Mouse (Mus musculus): ENCODE measurements around the gene Ncoa1.
"Not testable (repeated sequence)": the region's sequence is repeated elsewhere in the genome, so short reads cannot be mapped to it uniquely, and the experiment has no call there.

Ncoa1 gene

DNA sequence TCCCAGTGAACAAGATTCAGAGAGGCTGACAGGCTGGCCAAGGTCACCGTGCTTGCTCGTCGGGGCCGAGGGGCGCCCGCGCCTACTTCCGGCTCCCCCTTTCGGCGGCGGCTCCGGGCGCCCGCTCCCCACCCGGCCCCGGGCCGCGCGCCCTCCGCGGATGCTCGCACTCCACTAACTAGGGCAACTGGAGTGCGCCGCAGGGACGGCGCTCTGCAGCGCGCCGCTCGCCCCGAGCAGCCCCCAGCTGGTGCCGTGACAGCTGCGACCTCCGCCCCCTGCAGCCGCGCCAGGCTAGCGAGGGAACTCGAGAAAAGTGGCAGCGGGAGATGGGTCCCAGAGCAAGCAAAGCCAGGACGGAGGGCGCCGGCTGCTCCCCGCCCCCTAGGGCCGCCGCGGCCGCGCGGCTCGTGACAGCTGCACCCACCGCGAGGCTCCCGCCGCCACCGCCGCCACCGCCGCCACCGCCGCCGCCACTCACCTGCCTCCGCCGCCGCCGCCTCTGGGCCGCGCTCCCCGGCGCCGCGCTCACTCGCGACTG is 621 bp downstream of the Ncoa1 start:
- DNase-seq (ENCODE audit: extremely low spot score, low spot score), result peak; percentile 78

DNA sequence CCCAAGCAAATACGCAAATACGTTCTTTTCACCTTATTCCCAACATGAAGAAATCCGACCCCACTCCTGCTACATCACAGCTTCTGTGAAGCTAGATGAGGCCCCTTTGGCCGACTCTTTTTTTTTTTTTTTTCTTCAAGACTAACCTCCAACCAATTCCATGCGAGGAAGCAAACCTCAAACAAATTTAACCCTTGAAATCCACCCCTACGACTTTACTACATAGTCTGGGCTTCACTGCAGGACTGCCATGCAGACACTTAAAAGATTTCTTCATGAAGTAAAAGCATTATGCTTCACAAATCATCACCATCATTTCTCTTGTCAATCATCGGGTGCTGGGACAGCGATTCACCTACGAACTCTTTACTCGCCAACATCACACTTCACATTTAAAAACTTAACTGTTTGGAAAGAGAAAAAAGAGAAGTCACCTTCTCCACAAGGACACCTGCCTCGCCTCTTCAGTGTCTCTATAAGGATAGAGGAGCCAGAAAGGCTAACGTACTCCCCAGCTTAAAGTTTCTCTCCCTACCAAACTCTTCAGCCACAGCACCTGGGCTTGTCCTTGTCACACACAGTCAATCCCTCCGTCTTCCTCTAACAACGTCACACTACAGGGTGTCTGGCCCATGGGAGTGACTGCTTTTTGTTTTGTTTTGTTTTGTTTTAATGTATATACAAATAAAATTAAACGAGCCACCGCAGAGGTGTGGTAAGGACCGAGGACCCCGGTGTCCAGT is 1.6 kb downstream of the Ncoa1 start:
- DNase-seq (ENCODE audit: extremely low spot score, low spot score), result peak; percentile 21

DNA sequence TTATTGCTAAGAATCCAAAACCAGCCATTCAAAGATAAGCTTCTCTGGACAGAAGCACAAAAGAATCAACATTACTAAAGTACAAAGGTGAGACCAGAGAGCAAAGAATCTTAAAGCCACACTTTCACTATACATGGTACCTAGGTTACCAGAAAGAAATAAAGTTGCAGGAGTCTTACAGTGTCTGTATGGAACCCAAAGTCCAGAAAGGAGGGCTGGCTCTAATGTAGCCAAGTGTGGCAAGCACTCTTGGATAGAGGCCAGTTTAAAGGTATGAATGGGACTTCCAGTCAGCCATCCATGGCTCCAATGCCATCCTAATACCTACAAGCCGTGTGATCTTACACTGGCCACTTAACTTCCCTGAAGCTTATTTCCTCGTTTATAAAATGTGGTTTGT is 7.9 kb downstream of the Ncoa1 start:
- DNase-seq (ENCODE audit: extremely low spot score, low spot score), result no peak

DNA sequence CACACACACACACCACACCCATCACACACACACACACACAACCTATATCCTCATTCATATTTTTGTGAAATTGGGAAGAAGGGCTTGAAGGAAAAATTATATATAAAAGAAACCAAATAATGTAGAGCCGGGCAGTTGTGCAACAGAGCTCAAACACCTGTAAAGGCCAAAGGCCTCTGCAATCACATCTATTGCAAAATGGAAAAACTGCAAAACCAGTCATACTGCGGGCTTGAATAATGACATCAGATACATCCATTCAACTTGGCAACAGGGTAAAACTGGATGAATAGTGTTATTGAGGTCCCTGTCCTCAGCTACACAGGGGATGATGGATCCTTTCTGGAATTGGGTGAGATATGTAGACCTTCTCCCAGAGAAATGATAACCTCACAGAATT is 13.3 kb downstream of the Ncoa1 start:
- no peak for DNase-seq (ENCODE audit: extremely low spot score, low spot score)

DNA sequence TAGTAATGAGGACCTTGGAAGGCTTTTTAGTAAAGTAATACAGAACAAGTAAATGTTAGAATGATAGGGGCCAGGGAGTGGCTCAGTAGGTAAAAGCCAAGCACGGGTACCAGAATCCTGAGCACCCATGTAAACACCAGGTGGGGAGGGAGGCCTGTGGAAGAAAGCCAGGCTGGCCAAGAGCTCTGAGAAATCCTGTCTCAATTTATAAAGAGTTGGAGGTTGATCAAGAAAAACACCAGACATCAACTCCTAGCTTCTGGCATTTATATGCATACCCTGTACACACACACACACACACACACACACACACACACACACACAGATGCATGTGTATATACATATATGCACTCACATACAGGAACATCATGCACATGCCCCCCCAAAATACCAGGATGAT is 14.6 kb downstream of the Ncoa1 start:
- DNase-seq (ENCODE audit: extremely low spot score, low spot score), result no peak

DNA sequence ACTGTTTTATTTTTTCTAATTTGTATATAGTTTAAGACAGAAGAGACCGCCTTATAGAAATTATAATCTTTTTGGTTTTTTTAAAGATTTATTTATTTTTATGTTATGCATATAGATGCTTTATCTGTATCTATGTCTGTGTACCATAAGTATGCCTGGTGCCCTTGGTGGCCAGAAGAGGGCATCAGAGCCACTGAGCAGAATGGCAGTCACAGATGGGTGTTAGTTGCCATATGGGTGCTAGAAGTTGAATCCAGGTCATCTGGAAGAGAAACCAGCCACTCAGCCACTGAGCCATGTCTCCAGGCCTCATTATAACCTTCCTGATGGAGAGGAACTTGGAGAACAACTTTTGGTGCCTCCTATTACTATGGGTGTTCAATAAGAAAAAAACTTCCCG is 16.0 kb downstream of the Ncoa1 start:
- no peak for DNase-seq (ENCODE audit: extremely low spot score, low spot score)

DNA sequence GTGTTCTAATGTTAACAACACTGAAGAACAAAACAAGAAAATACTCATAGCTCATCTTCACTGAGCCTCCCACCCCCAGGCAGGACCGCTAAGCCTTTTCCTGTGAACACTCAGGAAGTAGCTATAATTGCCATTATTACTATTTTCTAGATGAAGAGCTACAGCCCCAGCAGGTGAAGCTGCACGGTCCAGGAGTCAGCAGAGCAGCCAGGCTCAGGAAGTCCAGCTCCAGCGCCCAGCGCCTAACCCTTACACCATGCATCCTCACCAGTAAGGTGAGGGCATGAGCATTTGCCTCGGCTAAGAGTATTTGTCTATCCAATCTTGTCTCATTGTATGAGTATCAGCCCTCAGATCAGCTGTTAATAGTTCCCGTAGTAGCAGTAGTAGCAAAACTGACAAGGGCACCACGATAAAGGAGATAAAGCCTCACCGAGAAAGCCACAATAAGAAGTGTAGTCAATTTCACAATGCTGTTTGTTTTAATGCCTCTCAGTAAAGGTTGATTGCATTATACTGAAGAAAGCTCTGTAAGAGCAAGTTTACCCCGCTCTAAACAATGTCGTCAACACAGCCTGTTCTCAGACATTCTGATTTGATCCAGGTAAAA is 21.9 kb downstream of the Ncoa1 start:
- no peak for DNase-seq (ENCODE audit: extremely low spot score, low spot score)

DNA sequence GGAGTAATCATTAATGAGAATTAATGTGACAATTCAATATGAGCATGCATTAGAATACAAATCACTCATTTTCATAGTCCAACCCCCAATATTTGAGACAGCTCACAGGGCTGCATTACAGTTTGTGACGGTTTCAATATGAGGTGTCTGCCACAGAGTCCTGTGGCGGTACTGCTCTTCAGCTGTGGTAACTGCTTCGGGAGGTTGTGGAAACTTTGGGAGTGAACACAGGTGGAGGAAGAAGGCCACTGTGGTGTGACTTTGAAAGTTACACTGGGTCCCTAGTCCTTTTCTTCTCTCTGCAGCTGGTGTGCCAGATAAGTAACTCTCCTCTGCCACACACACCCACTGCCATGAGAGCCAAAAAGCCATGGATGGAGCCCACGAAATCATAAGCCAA is 22.7 kb downstream of the Ncoa1 start:
- DNase-seq (ENCODE audit: extremely low spot score, low spot score), result no peak

DNA sequence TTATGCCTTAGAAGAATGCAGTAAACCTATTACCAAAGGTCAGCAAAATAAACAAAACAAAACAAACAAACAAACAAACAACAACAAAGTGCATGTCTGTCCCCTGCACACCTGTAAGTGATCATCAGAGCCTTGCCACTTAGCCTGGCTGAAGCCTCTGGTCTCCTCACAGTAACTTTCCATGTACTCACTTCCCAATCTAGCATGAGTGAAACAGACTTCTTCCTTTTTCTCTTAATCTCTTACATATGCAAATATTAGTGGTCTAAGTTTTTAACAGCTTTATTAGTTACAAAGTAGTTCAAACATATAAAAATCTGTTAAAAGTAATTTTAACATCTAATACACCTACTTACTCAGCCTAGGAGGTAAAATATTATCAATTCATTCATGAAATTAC is 24.7 kb downstream of the Ncoa1 start:
- DNase-seq (ENCODE audit: extremely low spot score, low spot score), result no peak

DNA sequence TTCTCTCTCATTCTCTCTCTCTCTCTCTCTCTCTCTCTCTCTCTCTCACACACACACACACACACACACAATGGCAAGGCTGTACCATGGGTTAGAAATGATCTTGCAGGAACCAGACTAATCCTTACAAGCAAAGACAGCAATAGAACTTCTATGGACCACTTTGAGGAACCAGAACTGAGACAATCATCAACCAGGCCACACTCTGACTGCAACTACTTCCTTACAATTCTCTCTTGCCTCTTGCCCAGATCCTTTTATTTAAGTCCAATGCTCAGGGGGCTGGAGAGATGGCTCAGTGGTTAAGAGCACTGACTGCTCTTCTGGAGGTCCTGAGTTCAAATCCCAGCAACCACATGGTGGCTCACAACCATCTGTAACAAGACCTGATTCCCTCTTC is 26.5 kb downstream of the Ncoa1 start:
- not testable (repeated sequence) for DNase-seq (ENCODE audit: extremely low spot score, low spot score)

DNA sequence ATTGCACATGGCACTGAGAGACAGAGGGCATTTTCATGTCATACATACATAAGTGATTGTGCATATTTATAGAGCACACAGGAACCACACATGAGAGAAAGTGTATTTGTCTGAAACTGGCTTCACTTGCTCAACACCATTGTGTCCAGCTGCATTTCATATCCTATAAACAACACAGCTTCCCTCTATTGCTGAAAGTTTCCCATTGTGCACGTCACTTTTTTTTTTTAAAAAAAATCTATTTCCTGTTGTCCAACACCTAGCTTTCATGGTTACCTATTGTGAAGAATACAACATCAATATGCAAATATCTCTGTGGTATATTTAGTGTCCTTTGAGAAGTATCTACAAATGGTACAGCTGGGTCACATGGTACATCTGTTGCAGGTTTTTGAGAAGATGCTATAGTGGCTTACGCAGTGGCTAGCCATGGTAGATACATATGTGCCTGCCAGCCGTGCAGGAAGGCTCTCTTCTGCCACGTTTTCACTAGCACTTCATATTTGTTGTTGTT is 28.8 kb downstream of the Ncoa1 start:
- DNase-seq (ENCODE audit: extremely low spot score, low spot score), result no peak

DNA sequence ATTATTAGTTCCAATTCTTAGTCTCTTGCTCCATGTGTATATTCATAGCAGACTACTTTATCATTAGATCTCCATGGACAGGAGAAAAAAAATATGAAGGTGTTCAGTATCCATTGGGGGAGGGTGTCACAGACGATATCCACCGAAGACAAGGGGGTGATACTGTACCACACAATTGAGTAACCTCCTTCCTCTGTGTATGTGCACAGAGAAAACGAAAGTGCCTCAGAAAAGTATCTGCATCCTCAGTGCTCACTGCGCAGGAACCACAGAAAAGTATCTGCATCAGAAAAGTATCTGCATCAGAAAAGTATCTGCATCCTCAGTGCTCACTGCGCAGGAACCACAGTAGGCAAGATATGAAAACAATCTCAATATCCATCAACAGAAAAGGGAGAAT is 32.0 kb downstream of the Ncoa1 start:
- DNase-seq (ENCODE audit: extremely low spot score, low spot score), result no peak

DNA sequence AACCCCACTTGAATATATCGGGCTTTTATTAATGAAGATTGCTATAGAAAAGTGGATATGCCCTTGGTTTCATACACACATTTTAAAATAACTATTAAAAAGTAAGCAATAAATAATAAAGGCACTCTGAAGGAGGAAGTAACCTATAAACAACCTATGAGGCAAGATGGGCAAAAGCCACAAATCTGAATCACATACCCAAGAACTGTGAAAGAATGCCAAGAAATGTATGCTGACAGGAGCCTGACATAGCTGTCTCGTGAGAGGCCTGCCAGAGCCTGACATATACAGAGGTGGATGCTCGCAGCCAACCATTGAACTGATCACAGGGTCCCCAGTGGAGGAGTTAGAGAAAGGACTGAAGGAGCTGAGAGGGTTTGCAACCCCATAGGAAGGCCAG is 35.5 kb downstream of the Ncoa1 start:
- no peak for DNase-seq (ENCODE audit: extremely low spot score, low spot score)

DNA sequence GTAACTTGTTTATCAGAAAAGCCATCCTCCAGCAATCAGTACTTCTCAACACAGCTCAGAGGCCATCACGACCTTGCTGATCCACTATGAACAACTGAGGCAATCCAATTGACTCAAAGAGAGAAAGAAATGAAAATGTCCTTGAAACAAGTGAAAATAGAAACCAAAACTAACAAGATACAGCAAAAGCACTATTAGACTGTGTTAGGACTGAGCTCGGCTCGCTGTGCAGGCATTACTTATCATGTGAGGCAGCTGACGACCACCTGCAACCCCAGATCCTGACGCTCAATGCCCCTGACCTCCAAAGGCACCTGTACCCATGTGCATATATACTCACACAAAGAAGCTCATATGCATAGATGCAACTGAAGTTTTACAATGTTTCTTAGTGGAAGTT is 40.8 kb downstream of the Ncoa1 start:
- DNase-seq (ENCODE audit: extremely low spot score, low spot score), result no peak

DNA sequence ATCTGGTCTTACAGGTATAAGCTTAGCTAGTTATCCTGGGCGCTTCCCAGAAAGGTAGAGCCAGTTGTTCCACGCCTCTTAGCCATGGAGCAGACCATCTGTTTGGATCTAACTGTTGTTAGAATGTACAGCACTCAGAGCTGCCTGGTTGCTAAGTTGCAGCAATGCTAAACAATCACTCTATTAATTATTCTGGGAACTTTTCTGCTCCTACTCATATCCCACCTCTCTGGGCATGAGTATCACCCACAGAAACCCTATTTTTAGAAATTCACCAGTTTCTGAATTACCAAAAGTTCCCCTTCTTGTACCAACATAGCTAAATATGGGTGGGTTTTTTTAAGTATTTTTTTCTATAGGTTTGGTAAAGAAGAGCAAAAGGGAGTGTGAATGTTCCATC is 43.4 kb downstream of the Ncoa1 start:
- no peak for DNase-seq (ENCODE audit: extremely low spot score, low spot score)

DNA sequence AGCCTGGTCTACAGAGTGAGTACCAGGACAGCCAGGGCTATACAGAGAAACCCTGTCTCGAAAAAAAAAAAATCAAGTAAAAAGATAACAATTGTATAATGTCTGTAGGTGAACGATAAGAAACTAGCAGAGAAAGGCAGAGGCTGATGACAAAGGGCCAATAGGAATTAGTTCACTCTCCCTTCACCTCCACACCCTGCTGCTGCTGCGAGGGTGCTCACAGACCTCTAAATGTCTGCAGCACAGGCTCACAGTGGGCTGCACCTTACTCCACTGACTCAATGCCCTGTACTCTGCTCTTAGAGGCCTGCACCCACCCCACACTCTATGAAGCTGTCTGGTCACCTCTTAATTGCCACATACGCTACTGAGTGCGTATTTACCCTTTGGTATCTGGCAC is 45.0 kb downstream of the Ncoa1 start:
- DNase-seq (ENCODE audit: extremely low spot score, low spot score), result no peak

DNA sequence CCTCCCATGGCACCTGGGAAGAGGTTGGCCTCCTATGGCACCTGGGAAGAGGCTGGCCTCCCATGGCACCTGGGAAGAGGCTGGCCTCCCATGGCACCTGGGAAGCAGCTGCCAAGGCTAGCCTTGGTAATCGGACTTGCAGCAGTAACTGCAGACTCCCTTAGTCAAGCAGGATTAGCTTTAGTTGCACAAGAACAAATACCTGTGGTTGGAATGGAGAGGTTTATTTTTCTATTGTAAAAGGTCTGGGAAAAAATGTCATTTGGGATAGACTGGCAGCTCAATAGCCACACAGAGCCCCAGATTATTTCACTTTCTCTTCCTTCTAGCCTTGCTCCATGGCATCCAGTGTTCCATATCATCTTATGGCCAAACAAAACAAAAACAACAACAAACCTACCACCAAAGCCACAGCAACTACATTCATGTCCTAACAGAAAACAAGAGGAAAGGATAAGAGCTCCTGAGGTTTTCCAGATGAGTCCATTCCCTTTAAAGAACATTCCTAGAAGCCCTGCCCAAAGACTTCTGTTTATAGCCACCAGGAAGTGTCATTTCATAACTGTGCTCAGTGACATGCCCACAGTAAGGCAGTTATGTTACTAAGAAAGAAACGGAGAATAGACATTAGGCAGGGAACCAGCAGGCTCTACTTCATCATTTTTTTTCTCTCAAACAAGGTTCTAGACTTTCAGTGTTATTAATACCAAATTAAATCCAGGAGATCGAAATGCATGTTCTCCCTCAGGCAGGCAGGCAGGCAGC is 46.7 kb downstream of the Ncoa1 start:
- no peak for DNase-seq (ENCODE audit: extremely low spot score, low spot score)

DNA sequence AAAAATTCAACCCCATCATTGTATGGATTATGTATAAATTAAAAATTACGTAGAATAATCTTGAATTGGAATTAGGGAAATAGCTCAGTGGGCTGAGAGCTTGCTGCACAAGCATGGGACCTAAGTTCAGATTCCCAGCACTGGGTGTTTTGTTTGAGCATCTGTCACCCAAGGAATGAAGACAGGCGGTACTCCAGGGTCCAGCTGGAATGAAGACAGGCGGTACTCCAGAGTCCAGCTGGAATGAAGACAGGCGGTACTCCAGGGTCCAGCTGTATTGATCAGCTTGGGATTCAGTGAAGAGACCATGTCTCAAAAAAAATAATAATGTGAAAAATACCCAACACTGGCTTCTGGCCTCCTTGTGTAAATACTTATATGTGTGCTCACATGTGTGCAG is 58.2 kb downstream of the Ncoa1 start:
- DNase-seq (ENCODE audit: extremely low spot score, low spot score), result no peak

DNA sequence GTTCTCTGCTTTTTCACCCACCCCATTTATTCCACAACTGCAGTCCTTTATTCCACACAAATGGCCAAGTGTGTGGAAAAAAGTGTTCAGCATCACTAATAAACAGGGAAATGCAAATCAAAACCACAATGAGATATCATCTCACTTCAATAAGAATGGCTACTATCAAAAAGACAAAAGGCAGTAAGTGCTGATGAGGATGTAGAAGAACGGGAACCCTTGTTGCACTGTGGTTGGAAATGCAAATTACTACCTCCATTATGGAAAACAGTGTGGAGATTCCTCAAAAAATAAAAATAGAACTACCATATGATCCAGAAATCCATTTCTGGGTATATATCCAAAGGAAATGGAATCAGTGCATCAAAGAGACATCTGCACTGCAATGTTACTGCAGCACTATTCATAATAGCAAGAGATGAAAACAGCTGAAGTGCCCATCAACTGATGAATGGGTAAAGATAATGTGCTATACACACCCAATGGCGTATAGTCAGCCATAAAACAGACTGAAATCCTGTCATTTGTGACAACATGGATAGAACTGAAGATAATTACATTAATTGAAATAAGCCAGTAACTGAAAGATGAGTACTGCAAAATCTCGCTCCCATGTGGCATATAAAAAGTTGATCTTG is 59.2 kb downstream of the Ncoa1 start:
- no peak for DNase-seq (ENCODE audit: extremely low spot score, low spot score)

DNA sequence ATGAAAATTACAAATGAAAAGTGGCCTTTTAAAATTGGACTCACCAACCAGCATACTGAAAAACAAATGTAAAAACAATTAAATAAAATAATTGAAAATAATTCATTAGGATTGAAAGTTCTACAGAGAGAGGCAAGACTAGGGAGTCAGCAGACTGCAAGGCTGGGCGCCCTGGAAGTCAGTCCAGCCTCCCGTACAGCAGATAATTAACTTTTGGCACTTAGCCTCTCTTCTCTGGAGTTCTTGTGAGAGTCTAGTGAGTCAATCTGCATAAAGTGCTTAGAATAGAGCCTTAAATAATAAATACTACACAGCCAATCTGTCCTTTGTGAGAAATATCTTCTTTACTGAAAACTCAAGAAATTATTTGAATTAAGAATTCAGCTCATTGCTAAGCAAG is 69.9 kb downstream of the Ncoa1 start:
- no peak for DNase-seq (ENCODE audit: extremely low spot score, low spot score)

DNA sequence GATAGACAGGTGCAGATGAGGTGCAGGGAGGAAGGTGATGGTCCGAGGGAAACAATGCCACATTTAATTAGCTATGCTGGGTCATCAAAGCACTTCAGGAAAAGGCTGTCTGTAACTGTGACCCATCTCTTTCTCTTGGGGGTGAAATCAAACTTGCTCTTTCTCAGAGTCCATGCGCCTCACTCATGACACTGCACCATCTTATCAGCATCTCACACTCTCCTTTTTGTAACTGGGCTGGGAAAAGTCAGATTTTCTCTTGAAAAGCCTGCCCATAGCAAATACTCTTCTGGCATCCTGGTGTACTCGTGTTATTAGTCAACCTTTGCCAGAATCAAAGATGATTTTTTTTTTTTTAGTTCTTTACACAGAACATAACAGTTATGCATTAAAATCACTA is 70.8 kb downstream of the Ncoa1 start:
- no peak for DNase-seq (ENCODE audit: extremely low spot score, low spot score)

DNA sequence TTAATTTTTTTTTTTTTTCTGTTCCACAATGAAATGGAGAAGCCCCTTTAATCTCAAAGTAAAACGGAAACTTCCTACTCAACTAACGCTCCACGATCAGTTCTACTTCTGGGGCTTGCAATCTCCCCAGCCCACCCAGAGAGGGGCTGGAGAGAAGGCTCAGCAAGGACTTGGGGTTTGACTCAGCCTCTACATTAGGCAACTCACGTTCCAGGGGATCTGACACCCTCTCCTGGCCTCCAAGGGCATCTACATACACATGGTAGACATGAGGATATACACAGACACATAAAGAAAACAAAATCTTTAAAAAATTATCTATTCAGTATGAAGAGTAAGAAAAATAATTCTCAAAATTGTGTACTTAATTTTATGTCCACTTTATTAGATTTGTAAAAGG is 73.8 kb downstream of the Ncoa1 start:
- DNase-seq (ENCODE audit: extremely low spot score, low spot score), result no peak

All from neural tube, embryonic 10.5 days (tissue).